Mouse (Mus musculus): Measurements from ENCODE around the gene Zfp292. TPM values are rescaled to one million over a fixed set of nuclear protein-coding genes. Genes with fewer than 3 reads are reported as not detected.

Zfp292 gene
- total RNA-seq, 2 experiments from 2014 or later = 27.5 to 28.2 TPM

- intact Hi-C loops (cut with DNase I) = no loop called here
These were observed 39.9 kb downstream of the Zfp292 start for GRCm38 (mm10) chr4:34842826-34843225.

GRCm38 (mm10) chr4:34831496-34831895 is 51.3 kb downstream of the Zfp292 start:
- no peak for DNase-seq (ENCODE audit: extremely low spot score in 1 of 2, low spot score in 2 of 2)
- intact Hi-C loops (cut with DNase I) = no loop called here

More at GRCm38 (mm10) chr4:34842826-34843225, 39.9 kb downstream of the Zfp292 start:
- no peak for DNase-seq (ENCODE audit: extremely low spot score in 1 of 2, low spot score in 2 of 2)
- TF ChIP-seq CTCF (IDR thresholded peaks at IDR 0.05) = no peak
- H3K27ac ChIP-seq = no peak overlapping the region
- no peak overlapping the region for H3K4me3 ChIP-seq

DNA sequence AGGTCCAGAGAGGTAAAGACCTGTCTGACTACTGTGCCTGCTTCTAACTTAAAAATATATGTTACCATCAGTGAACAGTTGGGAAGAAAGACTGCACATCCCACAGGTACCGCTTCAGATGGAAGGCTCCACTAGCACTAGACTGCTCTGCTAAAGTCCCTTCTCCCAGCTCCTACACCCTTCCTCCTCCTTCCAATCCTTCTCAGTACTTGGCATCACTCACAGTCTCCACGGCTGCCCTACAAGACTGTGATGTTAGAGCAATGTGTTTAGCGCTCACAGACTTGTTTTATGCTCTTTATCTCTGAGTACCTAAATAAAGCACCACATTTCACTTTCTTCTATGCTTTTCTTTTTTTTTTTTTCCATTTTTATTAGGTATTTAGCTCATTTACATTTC is 53.3 kb downstream of the Zfp292 start:
- TF ChIP-seq CTCF (IDR thresholded peaks at IDR 0.05) = no peak
- intact Hi-C loops (cut with DNase I) = no loop called here
- no peak overlapping the region for H3K4me3 ChIP-seq
- no peak overlapping the region for H3K27ac ChIP-seq
- no peak for DNase-seq (ENCODE audit: extremely low spot score in 1 of 2, low spot score in 2 of 2)

More at GRCm38 (mm10) chr4:34831496-34831895, 51.3 kb downstream of the Zfp292 start:
- Histone ChIP-seq H3K27ac (no peak overlapping the region), H3K4me3 (no peak overlapping the region)
- TF ChIP-seq CTCF (IDR thresholded peaks at IDR 0.05) = no peak

GRCm38 (mm10) chr4:34823901-34824300 is 58.9 kb downstream of the Zfp292 start:
- intact Hi-C loops (cut with DNase I) = loop anchor here (5.0 kb wide), 1 partner anchor 58 kb away; the partner anchor contains the start of gene Zfp292
- TF ChIP-seq CTCF (IDR thresholded peaks at IDR 0.05) = no peak
- no peak for DNase-seq (ENCODE audit: extremely low spot score in 1 of 2, low spot score in 2 of 2)
- Histone ChIP-seq H3K27ac (no peak overlapping the region), H3K4me3 (no peak overlapping the region)

DNA sequence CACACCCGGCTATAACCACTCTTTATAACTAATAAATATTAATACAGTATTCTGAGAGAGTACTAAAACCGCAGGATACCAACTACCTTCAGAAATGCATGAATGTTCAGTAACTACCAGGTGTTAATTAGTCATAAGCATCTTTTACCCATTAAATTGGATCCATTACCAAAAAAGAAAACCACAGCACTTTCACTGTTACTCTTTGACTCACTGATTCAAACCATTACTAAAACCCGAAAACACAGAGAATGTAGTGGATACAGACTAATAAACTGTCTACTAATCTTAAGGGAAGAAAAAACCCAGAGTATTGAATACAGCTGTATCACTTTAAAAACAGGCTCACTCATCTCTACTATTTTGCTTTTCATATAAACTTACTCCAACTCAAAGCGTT is 62.9 kb downstream of the Zfp292 start:
- no peak for DNase-seq (ENCODE audit: extremely low spot score in 1 of 2, low spot score in 2 of 2)
- Histone ChIP-seq H3K4me3 (no peak overlapping the region), H3K27ac (no peak overlapping the region)
- intact Hi-C loops (cut with DNase I) = loop anchor here (5.0 kb wide), 1 partner anchor 62 kb away; the partner anchor contains the start of gene Zfp292
- no peak for TF ChIP-seq CTCF (IDR thresholded peaks at IDR 0.05)

DNA sequence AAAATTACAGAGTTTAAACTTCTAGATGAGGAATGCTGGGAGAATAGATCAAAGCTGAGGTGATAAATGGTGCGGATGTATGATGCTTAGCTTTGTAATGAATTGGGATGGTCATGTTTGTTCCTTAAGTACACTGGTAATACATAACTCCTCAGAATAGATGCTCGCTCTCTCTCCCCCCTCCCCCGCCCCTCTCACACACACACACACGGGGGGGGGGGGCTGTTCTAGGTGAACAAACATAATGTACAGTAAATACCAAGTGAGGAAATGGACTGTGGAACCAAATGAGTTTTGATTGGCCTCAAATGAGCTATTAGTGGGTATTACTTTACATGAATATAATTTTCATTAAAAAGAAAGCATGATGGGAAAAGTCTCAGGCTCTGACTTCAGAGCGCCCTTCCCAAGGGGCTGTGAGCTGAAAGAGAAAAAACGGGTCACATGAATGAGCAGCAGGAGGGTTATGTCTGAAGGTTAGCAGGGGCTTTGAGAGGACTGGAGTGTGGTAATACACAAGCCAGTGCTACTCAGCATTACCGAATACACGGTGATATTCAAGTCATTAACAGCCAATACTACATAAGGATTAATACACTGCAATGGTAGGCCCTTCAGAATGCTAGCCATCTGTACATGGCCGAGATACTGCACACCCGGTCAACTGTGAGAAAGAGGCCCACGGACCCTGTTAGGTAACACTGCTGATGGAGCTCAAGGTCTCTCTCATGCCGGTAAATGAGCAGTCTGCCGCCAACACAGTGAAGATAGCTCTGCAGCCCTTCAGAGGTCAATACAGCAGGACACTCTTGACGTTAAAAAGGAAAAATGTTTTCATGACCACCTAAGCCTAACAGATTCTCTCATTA is 81.4 kb downstream of the Zfp292 start:
- H3K27ac ChIP-seq = no peak overlapping the region
- no peak for TF ChIP-seq CTCF (IDR thresholded peaks at IDR 0.05)
- intact Hi-C loops (cut with DNase I) = no loop called here
- DNase-seq (ENCODE audit: extremely low spot score in 1 of 2, low spot score in 2 of 2) = no peak
- H3K4me3 ChIP-seq = no peak overlapping the region

- Histone ChIP-seq H3K4me3 (no peak overlapping the region), H3K27ac (no peak overlapping the region)
- TF ChIP-seq CTCF (IDR thresholded peaks at IDR 0.05) = no peak
- intact Hi-C loops (cut with DNase I) = no loop called here
- no peak for DNase-seq (ENCODE audit: extremely low spot score in 1 of 2, low spot score in 2 of 2)
These were observed 84.8 kb downstream of the Zfp292 start for GRCm38 (mm10) chr4:34798005-34798404.

DNA sequence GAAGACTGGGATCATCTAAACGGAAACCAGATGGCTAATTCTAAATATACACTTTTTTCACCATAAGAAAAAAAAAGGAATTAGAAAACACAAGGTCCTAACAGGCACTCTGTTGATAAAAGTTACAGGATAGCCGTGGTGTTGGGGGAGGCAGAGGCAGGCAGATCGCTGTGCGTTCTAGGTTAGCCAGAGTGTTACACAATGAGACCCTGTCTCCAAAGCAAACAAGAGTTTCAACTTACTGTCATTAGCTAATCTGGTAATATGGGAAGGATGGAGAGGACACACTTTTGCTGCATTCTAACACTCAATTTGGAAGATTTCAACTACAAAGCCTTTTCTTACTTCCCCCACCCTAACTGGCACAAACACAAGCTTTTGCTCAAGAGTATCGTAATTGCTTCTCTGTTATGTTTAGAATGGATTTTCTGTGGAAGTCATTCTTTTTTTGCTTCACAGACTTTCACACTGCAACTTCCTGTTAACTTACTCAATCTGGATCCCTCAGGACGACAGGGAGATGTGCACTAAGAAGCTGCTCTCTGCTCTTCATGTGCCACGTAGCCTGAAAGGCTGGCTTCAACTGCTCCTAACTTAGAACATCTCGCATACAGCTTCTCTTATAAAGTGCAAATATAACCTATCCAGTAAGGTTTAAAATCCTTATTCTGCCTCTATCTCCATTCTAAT is 85.3 kb downstream of the Zfp292 start:
- DNase-seq (ENCODE audit: extremely low spot score in 1 of 2, low spot score in 2 of 2) = no peak
- no peak for TF ChIP-seq CTCF (IDR thresholded peaks at IDR 0.05)
- H3K27ac ChIP-seq = no peak overlapping the region
- intact Hi-C loops (cut with DNase I) = no loop called here
- no peak overlapping the region for H3K4me3 ChIP-seq

GRCm38 (mm10) chr4:34796294-34796693 is 86.5 kb downstream of the Zfp292 start:
- intact Hi-C loops (cut with DNase I) = no loop called here
- no peak for DNase-seq (ENCODE audit: extremely low spot score in 1 of 2, low spot score in 2 of 2)
- no peak for TF ChIP-seq CTCF (IDR thresholded peaks at IDR 0.05)
- Histone ChIP-seq H3K4me3 (no peak overlapping the region), H3K27ac (no peak overlapping the region)

DNA sequence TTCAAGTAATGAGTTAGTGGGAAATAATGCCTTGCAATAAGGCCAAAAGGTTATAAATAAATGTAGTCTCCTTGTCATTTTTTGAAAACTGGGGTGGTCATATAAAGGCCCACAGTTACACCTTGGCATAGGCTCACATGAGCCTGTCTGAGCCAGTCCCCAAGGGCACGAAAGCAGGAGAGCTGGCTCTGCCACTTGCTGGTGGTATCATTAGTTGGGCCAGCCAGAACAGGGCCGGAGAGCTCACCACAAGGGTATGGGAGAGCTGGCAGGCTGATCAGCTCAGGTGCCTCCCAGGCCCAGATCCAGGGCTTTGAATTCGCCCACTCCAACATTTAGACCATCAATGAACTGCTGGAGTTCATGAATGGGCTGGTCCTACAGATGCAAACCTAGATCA is 96.3 kb downstream of the Zfp292 start:
- no peak for TF ChIP-seq CTCF (IDR thresholded peaks at IDR 0.05)
- H3K4me3 ChIP-seq = no peak overlapping the region
- DNase-seq (ENCODE audit: extremely low spot score in 1 of 2, low spot score in 2 of 2) = no peak
- intact Hi-C loops (cut with DNase I) = no loop called here
- no peak overlapping the region for H3K27ac ChIP-seq

GRCm38 (mm10) chr4:34785646-34786045 is 97.1 kb downstream of the Zfp292 start:
- DNase-seq (ENCODE audit: extremely low spot score in 1 of 2, low spot score in 2 of 2) = no peak
- intact Hi-C loops (cut with DNase I) = no loop called here
- Histone ChIP-seq H3K4me3 (no peak overlapping the region), H3K27ac (no peak overlapping the region)
- no peak for TF ChIP-seq CTCF (IDR thresholded peaks at IDR 0.05)

DNA sequence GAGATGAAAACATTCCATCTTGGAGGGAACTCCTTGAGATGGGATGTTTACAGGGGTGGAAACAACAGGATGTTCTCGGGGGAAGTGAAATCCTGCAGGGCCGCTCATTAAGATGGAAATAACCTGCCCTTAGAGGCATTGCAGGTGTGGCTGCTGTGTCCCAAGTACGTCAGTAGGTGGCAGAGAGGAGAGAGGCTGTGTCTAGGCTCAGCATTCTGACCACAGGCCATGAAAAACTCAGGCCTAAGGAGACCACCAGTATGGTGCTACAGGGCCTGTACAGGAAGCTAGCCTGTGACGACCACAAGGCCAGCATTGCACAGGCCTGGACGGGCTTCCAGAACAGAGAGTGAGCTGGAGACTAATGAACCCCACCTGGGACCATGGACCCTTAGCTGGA is 97.9 kb downstream of the Zfp292 start:
- TF ChIP-seq CTCF (IDR thresholded peaks at IDR 0.05) = peak; percentile 46
- intact Hi-C loops (cut with DNase I) = no loop called here
- no peak overlapping the region for H3K4me3 ChIP-seq
- H3K27ac ChIP-seq = no peak overlapping the region
- no peak for DNase-seq (ENCODE audit: extremely low spot score in 1 of 2, low spot score in 2 of 2)

All from left cerebral cortex, adult 2 months (tissue).